Mouse (Mus musculus): ENCODE results near the gene Teddm1b. TPM values are rescaled to one million over a fixed set of nuclear protein-coding genes. Genes with fewer than 3 reads are reported as not detected.

The Teddm1b gene
- total and polyA plus RNA-seq, 3 experiments, result 0.50 TPM; not detected in 2

DNA sequence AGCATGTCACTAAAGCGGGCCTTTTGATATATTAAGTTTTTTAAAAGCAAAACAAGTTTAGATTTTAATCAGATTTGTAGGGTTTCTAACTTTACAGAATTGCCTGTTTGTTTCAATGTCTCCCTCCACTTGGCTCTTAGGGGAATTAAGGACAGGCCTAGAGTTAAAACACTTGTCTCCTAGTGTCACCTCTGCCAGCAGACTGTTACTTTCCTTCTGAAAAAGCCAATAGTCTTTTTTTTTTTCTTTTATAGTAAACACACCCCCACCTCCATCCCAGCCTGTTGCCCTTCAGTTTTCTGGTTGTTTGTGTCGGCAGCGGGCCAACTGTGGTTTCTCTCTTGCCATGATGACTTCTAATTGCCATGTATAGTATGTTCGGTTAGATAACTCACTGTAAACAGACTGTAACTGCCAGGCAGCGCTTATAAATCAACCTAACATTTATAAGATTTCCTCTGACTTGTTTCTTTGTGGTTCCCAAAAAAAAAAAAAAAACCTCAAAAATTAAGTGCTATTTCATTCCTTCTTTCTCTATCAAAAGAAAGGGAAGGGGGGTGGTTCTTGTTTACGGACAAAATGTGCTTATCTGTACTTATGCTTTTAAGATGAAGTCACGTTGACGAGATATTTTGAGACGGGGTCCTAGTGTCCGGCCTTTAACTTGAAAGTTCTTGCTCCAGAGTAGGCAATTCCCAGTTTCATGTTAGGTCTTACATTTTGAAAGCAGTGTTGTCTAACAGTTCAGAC, 35.2 kb downstream of the Teddm1b start (continued):
- TF ChIP-seq MYC (IDR thresholded peaks at IDR 0.05; ENCODE audit: low read depth, low read length) (0 out of 2 replicates have a peak, but pooled peaks have one; percentile 38), KAT2A (conservative IDR thresholded peaks at IDR 0.05; ENCODE audit: low read depth, low read length) (no peak; the same call in 1 of the 2 replicates), CHD2 (IDR thresholded peaks at IDR 0.05; ENCODE audit: low read length) (peak; percentile 36; the same call in 1 of the 2 replicates), NELFE (IDR thresholded peaks at IDR 0.05; ENCODE audit: low read depth, low read length) (no peak; the same call in 1 of the 2 replicates)

DNA sequence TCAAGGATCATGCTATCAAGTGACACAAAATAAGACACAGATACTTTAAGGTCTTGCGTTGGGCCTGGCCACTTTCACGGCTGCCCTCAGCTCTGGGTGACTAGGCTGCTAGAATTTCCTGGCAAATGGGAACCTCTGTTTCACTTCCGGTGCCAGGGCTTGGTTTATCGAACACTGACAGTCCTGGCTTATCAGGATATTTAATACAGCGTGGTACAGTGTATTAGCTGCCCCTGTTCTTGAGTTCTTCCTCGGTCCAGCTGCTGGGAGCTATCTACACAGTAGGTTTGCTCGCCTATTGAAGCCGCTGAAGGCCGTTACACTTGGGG, 35.8 kb downstream of the Teddm1b start:
- TF ChIP-seq EP300 (IDR thresholded peaks at IDR 0.05; ENCODE audit: low read depth in 1 of 2, low read length in 2 of 2) (peak; percentile 2 to 28; a peak in 2 of 4 replicates), GATA1 (IDR thresholded peaks at IDR 0.05; ENCODE audit: low read depth, low read length) (peak; percentile 31; the same call in 1 of the 2 replicates), E2F4 (IDR thresholded peaks at IDR 0.05; ENCODE audit: borderline replicate concordance, low read depth, low read length) (no peak), NELFE (IDR thresholded peaks at IDR 0.05; ENCODE audit: low read depth, low read length) (0 out of 2 replicates have a peak, but pooled peaks have one; percentile 39), ELF1 (IDR thresholded peaks at IDR 0.05; ENCODE audit: low read depth, low read length) (0 out of 2 replicates have a peak, but pooled peaks have one; percentile 19), MAZ (IDR thresholded peaks at IDR 0.05; ENCODE audit: low read depth, low read length) (no peak), MXI1 (IDR thresholded peaks at IDR 0.05; ENCODE audit: low read depth, low read length) (peak; percentile 5; the same call in 1 of the 2 replicates), USF1 (IDR thresholded peaks at IDR 0.05; ENCODE audit: low read depth, low read length) (no peak), HCFC1 (IDR thresholded peaks at IDR 0.05; ENCODE audit: low read depth, low read length) (no peak), TAL1 (IDR thresholded peaks at IDR 0.05; ENCODE audit: low read length) (peak; percentile 30)
- DNase-seq (ENCODE audit: low read depth, low spot score), result peak; percentile 69
- Histone ChIP-seq H3K9me3 (replicated peaks; ENCODE audit: insufficient read depth, low read length) (no peaks in the 10 kb centered on the region), H3K4me3 (ENCODE audit: control insufficient read depth in 1 of 2, insufficient read depth in 1 of 2, low read depth in 2 of 2, low read length in 2 of 2) (peak overlapping the region; percentile 6 to 15), H3K4me1 (ENCODE audit: control insufficient read depth in 1 of 2, insufficient read depth in 2 of 2, low read length in 2 of 2) (peaks cover 2 to 14% of the 10 kb centered on the region in 2 experiments; a peak in 3 of 4 replicates), H3K36me3 (ENCODE audit: control insufficient read depth in 1 of 2, insufficient read depth in 2 of 2, low read length in 2 of 2) (peaks cover 6 to 13% of the 10 kb centered on the region in 2 experiments), H3K9ac (ENCODE audit: control insufficient read depth, low read depth, low read length, poor library complexity, severe bottlenecking) (peak overlapping the region; percentile 48), H3K27me3 (ENCODE audit: control insufficient read depth in 1 of 2, insufficient read depth in 2 of 2, low read length in 2 of 2) (no peaks in the 10 kb centered on the region), H3K79me2 (ENCODE audit: control insufficient read depth, insufficient read depth, low read length, poor library complexity) (no peaks in the 10 kb centered on the region), H3K27ac (ENCODE audit: control insufficient read depth, low read depth, low read length) (peak overlapping the region; percentile 87)

DNA sequence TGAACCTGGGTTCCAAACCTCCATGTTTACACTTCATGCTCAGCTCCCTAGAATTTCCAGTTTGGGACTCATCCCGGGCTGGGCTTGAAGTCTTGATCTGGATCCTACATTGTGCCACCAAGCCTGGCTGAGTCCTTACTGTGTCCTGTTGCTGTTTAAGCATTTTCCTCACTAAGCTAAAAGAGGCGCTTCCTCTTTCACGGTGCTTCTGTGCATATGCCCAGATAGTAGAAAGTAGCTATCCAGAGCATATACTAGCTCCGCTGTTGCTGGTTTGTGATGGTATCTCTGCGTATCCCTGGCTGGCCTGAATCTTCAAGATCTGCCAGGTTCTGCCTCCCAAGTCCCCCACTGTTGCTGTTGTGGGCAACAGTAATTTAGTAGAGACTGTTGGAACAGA, 36.3 kb downstream of the Teddm1b start:
- Histone ChIP-seq H3K79me2 (ENCODE audit: control insufficient read depth, insufficient read depth, low read length, poor library complexity) (no peaks in the 10 kb centered on the region), H3K4me1 (ENCODE audit: control insufficient read depth in 1 of 2, insufficient read depth in 2 of 2, low read length in 2 of 2) (peaks cover 2 to 14% of the 10 kb centered on the region in 2 experiments; a peak in 3 of 4 replicates), H3K27ac (ENCODE audit: control insufficient read depth, low read depth, low read length) (peak overlapping the region; percentile 87), H3K36me3 (ENCODE audit: control insufficient read depth in 1 of 2, insufficient read depth in 2 of 2, low read length in 2 of 2) (peaks cover 6 to 13% of the 10 kb centered on the region in 2 experiments), H3K4me3 (ENCODE audit: control insufficient read depth in 1 of 2, insufficient read depth in 1 of 2, low read depth in 2 of 2, low read length in 2 of 2) (peak overlapping the region; percentile 6 to 15), H3K9ac (ENCODE audit: control insufficient read depth, low read depth, low read length, poor library complexity, severe bottlenecking) (peak overlapping the region; percentile 47), H3K27me3 (ENCODE audit: control insufficient read depth in 1 of 2, insufficient read depth in 2 of 2, low read length in 2 of 2) (no peaks in the 10 kb centered on the region), H3K9me3 (replicated peaks; ENCODE audit: insufficient read depth, low read length) (no peaks in the 10 kb centered on the region)
- TF ChIP-seq USF1 (IDR thresholded peaks at IDR 0.05; ENCODE audit: low read depth, low read length) (no peak), KAT2A (conservative IDR thresholded peaks at IDR 0.05; ENCODE audit: low read depth, low read length) (no peak), ETS1 (IDR thresholded peaks at IDR 0.05; ENCODE audit: low read depth, low read length) (0 out of 2 replicates have a peak, but pooled peaks have one; percentile 41), EP300 (IDR thresholded peaks at IDR 0.05; ENCODE audit: low read depth in 1 of 2, low read length in 2 of 2) (peak; percentile 14 to 50; a peak in 1 of 4 replicates), GATA1 (IDR thresholded peaks at IDR 0.05; ENCODE audit: low read depth, low read length) (peak; percentile 53)
- peak; percentile 76 for DNase-seq (ENCODE audit: low read depth, low spot score)

Measured in MEL (cell line).